Mouse (Mus musculus): Measurements from ENCODE around the gene Far1. TPM values are rescaled to one million over a fixed set of nuclear protein-coding genes. Genes with fewer than 3 reads are reported as not detected.

The Far1 gene
- total RNA-seq (2021), result 100 to 1,000 TPM; 107 to 117 TPM
- long read RNA-seq, experiment 1, full-length matches to known transcripts, result 23 of 34 reads
- long read RNA-seq, experiment 1, partial matches to known transcripts, result 6 of 34 reads
- long read RNA-seq, experiment 1, other reads (novel, unspliced or antisense), result 5 of 34 reads
- long read RNA-seq, experiment 2, full-length matches to known transcripts, result 29 of 37 reads
- long read RNA-seq, experiment 2, partial matches to known transcripts, result 2 of 37 reads
- long read RNA-seq, experiment 2, other reads (novel, unspliced or antisense), result 6 of 37 reads

- DNase-seq (ENCODE audit: low spot score in 2 of 2), result peak; percentile 99
These were observed at the start of gene Far1 for GRCm38 (mm10) chr7:113513286-113513962. Gene Far1, plus strand, starts transcription at chr7:113513834.

GRCm38 (mm10) chr7:113468345-113468744, 45.3 kb upstream of the Far1 start:
- no peak for DNase-seq (ENCODE audit: low spot score in 2 of 2)

GRCm38 (mm10) chr7:113470671-113471070, 43.0 kb upstream of the Far1 start:
- DNase-seq (ENCODE audit: low spot score in 2 of 2), result no peak

- DNase-seq (ENCODE audit: low spot score in 2 of 2), result no peak
These were observed 42.0 kb upstream of the Far1 start for GRCm38 (mm10) chr7:113471653-113472052.

- DNase-seq (ENCODE audit: low spot score in 2 of 2), result no peak
These were observed 17.8 kb upstream of the Far1 start for GRCm38 (mm10) chr7:113495792-113496191.

GRCm38 (mm10) chr7:113498413-113498812, 15.2 kb upstream of the Far1 start:
- no peak for DNase-seq (ENCODE audit: low spot score in 2 of 2)

- DNase-seq (ENCODE audit: low spot score in 2 of 2), result no peak
These were observed 13.8 kb upstream of the Far1 start for GRCm38 (mm10) chr7:113499821-113500220.

- DNase-seq (ENCODE audit: low spot score in 2 of 2), result no peak
These were observed 11.2 kb upstream of the Far1 start for GRCm38 (mm10) chr7:113502453-113502852.

- DNase-seq (ENCODE audit: low spot score in 2 of 2), result no peak
These were observed 8.6 kb upstream of the Far1 start for GRCm38 (mm10) chr7:113505047-113505446.

GRCm38 (mm10) chr7:113505516-113506045, 8.1 kb upstream of the Far1 start:
- DNase-seq (ENCODE audit: low spot score in 2 of 2), result no peak

GRCm38 (mm10) chr7:113507846-113508245, 5.8 kb upstream of the Far1 start:
- no peak for DNase-seq (ENCODE audit: low spot score in 2 of 2)

- DNase-seq (ENCODE audit: low spot score in 2 of 2), result no peak
These were observed 2.2 kb upstream of the Far1 start for GRCm38 (mm10) chr7:113511396-113511795.

- no peak for DNase-seq (ENCODE audit: low spot score in 2 of 2)
These were observed 928 bp upstream of the Far1 start for GRCm38 (mm10) chr7:113512527-113513285.

GRCm38 (mm10) chr7:113513963-113514649, 472 bp downstream of the Far1 start:
- no peak for DNase-seq (ENCODE audit: low spot score in 2 of 2)

GRCm38 (mm10) chr7:113515831-113516230, 2.2 kb downstream of the Far1 start:
- no peak for DNase-seq (ENCODE audit: low spot score in 2 of 2)

- no peak for DNase-seq (ENCODE audit: low spot score in 2 of 2)
These were observed 4.8 kb downstream of the Far1 start for GRCm38 (mm10) chr7:113518419-113518818.

- no peak for DNase-seq (ENCODE audit: low spot score in 2 of 2)
These were observed 5.3 kb downstream of the Far1 start for GRCm38 (mm10) chr7:113518961-113519360.

- DNase-seq (ENCODE audit: low spot score in 2 of 2), result no peak
These were observed 29.5 kb downstream of the Far1 start for GRCm38 (mm10) chr7:113543158-113543557.

GRCm38 (mm10) chr7:113551742-113552463, 38.3 kb downstream of the Far1 start:
- no peak for DNase-seq (ENCODE audit: low spot score in 2 of 2)

GRCm38 (mm10) chr7:113552508-113552907, 38.9 kb downstream of the Far1 start:
- DNase-seq (ENCODE audit: low spot score in 2 of 2), result no peak

- DNase-seq (ENCODE audit: low spot score in 2 of 2), result no peak
These were observed 42.5 kb downstream of the Far1 start for GRCm38 (mm10) chr7:113556138-113556537.

Data from layer of hippocampus, postnatal 14 days (tissue).